Mouse (Mus musculus) myocyte (in vitro differentiated cells): ENCODE measurements around the gene Guca1a. TPM values are rescaled to one million over a fixed set of nuclear protein-coding genes. Genes with fewer than 3 reads are reported as not detected.

Experiments used
- H3K27me3 ChIP-seq: one replicate; pipeline ENCODE4 v1.6.1; 2011; ENCODE audit not compliant: control insufficient read depth, insufficient read depth, insufficient read length
- H3K36me3 ChIP-seq: one replicate; pipeline ENCODE4 v1.6.1; 2011; ENCODE audit not compliant: control insufficient read depth, insufficient read depth
- H3K4me2 ChIP-seq: one replicate; pipeline ENCODE4 v1.6.1; 2011; ENCODE audit warnings: low read depth, control low read depth
- H3K4me3 ChIP-seq: one replicate; pipeline ENCODE4 v1.5.1; 2011; ENCODE audit warnings: mild to moderate bottlenecking, control low read depth, moderate library complexity
- H3K79me2 ChIP-seq: one replicate; pipeline ENCODE4 v1.6.1; 2011; ENCODE audit not compliant: control insufficient read depth, insufficient read depth
- H3ac ChIP-seq: one replicate; pipeline ENCODE4 v1.6.1; 2011; ENCODE audit not compliant: control insufficient read depth, insufficient read length
- CEBPB ChIP-seq: IDR thresholded peaks from 2 replicates; pipeline ENCODE4 v1.6.1; 2011; ENCODE audit warnings: mild to moderate bottlenecking, moderate library complexity; ENCODE audit not compliant: poor library complexity, insufficient read depth, severe bottlenecking
- E2F4 ChIP-seq: IDR thresholded peaks from one replicate; pipeline ENCODE4 v1.6.1; 2011; ENCODE audit warnings: mild to moderate bottlenecking, control low read depth, moderate library complexity; ENCODE audit not compliant: insufficient read depth
- MAX ChIP-seq: IDR thresholded peaks from one replicate; pipeline ENCODE4 v1.6.1; 2011; ENCODE audit warnings: low read depth, mild to moderate bottlenecking, control low read depth
- MYOD1 ChIP-seq, 3 experiments: IDR thresholded peaks; one replicate each; pipeline ENCODE4 v1.6.1; 2011; ENCODE audit warnings: control low read depth in 2 of 3, low read depth in 2 of 3, mild to moderate bottlenecking in 2 of 3, moderate library complexity in 1 of 3; ENCODE audit not compliant: insufficient read length in 2 of 3, control insufficient read depth in 1 of 3
- MYOG ChIP-seq, 3 experiments: IDR thresholded peaks; one replicate each; pipeline ENCODE4 v1.6.1; 2011; ENCODE audit warnings: control low read depth in 2 of 3, low read depth in 2 of 3, mild to moderate bottlenecking in 2 of 3; ENCODE audit not compliant: insufficient read length in 2 of 3, control insufficient read depth in 1 of 3, insufficient read depth in 1 of 3
- POLR2A ChIP-seq: IDR thresholded peaks from one replicate; pipeline ENCODE4 v1.6.1; 2011; ENCODE audit warnings: low read depth, mild to moderate bottlenecking, control low read depth, moderate library complexity; ENCODE audit not compliant: insufficient read length
- POLR2AphosphoS2 ChIP-seq: IDR thresholded peaks from one replicate; pipeline ENCODE4 v1.6.1; 2011; ENCODE audit warnings: low read depth, control low read depth; ENCODE audit not compliant: insufficient read length
- REST ChIP-seq: IDR thresholded peaks from one replicate; pipeline ENCODE4 v1.6.1; 2011; ENCODE audit warnings: mild to moderate bottlenecking, control low read depth, moderate library complexity; ENCODE audit not compliant: insufficient read depth, insufficient read length
- SRF ChIP-seq: IDR thresholded peaks from one replicate; pipeline ENCODE4 v1.6.1; 2011; ENCODE audit warnings: low read depth; ENCODE audit not compliant: control insufficient read depth, insufficient read length
- TCF12 ChIP-seq: IDR thresholded peaks from one replicate; pipeline ENCODE4 v1.6.1; 2011; ENCODE audit warnings: mild to moderate bottlenecking, control low read depth; ENCODE audit not compliant: poor library complexity, insufficient read depth, severe bottlenecking
- TCF3 ChIP-seq: IDR thresholded peaks from one replicate; pipeline ENCODE4 v1.6.1; 2011; ENCODE audit warnings: low read depth, control low read depth; ENCODE audit not compliant: insufficient read length
- USF1 ChIP-seq: IDR thresholded peaks from one replicate; pipeline ENCODE4 v1.6.1; 2011; ENCODE audit warnings: low read depth, mild to moderate bottlenecking, control low read depth, moderate library complexity
- polyA plus RNA-seq: library from polyadenylated mRNA; unstranded; fragments of >200 nt; fragmentation: generic; extraction: Trizol; gene quantifications from one replicate; pipeline ENCODE4 v1.2.1, GENCODE M21; 2012; ENCODE audit warnings: missing spikeins

Gene Guca1a
- polyA plus RNA-seq, 1 experiment, result 1.2 TPM

- Histone ChIP-seq H3K4me3 (no peak overlapping the region), H3K79me2 (no peaks in the 10 kb centered on the region), H3K36me3 (no peaks in the 10 kb centered on the region), H3ac (no peak overlapping the region), H3K27me3 (peaks cover 25% of the 10 kb centered on the region), H3K4me2 (no peak overlapping the region)
- TF ChIP-seq SRF, result no peak
- no peak for TF ChIP-seq E2F4
- TF ChIP-seq USF1, result no peak
- no peak for TF ChIP-seq CEBPB
- TF ChIP-seq TCF12, result no peak
- no peak for TF ChIP-seq MAX
- TF ChIP-seq MYOG (IDR thresholded peaks at IDR 0.05; ENCODE audit: control insufficient read depth in 1 of 3, insufficient read depth in 1 of 3, insufficient read length in 2 of 3, low read depth in 2 of 3), result no peak
Observed at GRCm38 (mm10) chr17:47440359-47440890, 40.0 kb upstream of the Guca1a start.

GRCm38 (mm10) chr17:47439396-47440028 is 39.1 kb upstream of the Guca1a start:
- TF ChIP-seq TCF3, result no peak
- no peak for TF ChIP-seq MAX
- TF ChIP-seq POLR2A, result no peak
- no peak for TF ChIP-seq MYOG (IDR thresholded peaks at IDR 0.05; ENCODE audit: control insufficient read depth in 1 of 3, insufficient read depth in 1 of 3, insufficient read length in 2 of 3, low read depth in 2 of 3)
- no peak for TF ChIP-seq MYOD1 (IDR thresholded peaks at IDR 0.05; ENCODE audit: control insufficient read depth in 1 of 3, insufficient read length in 2 of 3, low read depth in 2 of 3)
- TF ChIP-seq TCF12, result no peak
- TF ChIP-seq SRF, result no peak
- no peak for TF ChIP-seq E2F4
- H3K27me3 ChIP-seq, result peaks cover 25% of the 10 kb centered on the region
- H3K36me3 ChIP-seq, result no peaks in the 10 kb centered on the region
- H3K4me2 ChIP-seq, result no peak overlapping the region
- H3K79me2 ChIP-seq, result no peaks in the 10 kb centered on the region
- no peak overlapping the region for H3ac ChIP-seq
- H3K4me3 ChIP-seq, result no peak overlapping the region

- TF ChIP-seq REST (no peak), SRF (no peak), MYOD1 (IDR thresholded peaks at IDR 0.05; ENCODE audit: control insufficient read depth in 1 of 3, insufficient read length in 2 of 3, low read depth in 2 of 3) (no peak), MYOG (IDR thresholded peaks at IDR 0.05; ENCODE audit: control insufficient read depth in 1 of 3, insufficient read depth in 1 of 3, insufficient read length in 2 of 3, low read depth in 2 of 3) (no peak), POLR2AphosphoS2 (no peak), MAX (no peak), TCF12 (no peak), CEBPB (no peak), POLR2A (no peak), E2F4 (no peak), TCF3 (no peak), USF1 (no peak)
- Histone ChIP-seq H3K79me2 (no peaks in the 10 kb centered on the region), H3K4me3 (no peak overlapping the region), H3K36me3 (no peaks in the 10 kb centered on the region), H3K27me3 (peaks cover 25% of the 10 kb centered on the region), H3ac (no peak overlapping the region), H3K4me2 (no peak overlapping the region)
Observed at GRCm38 (mm10) chr17:47438611-47439010, 38.2 kb upstream of the Guca1a start.

GRCm38 (mm10) chr17:47436907-47437547 is 36.6 kb upstream of the Guca1a start, which contains the start of gene 1700001C19Rik:
1700001C19Rik (minus strand) TSS chr17:47437376.
- TF ChIP-seq POLR2A (no peak), TCF3 (no peak), MYOG (IDR thresholded peaks at IDR 0.05; ENCODE audit: control insufficient read depth in 1 of 3, insufficient read depth in 1 of 3, insufficient read length in 2 of 3, low read depth in 2 of 3) (no peak), CEBPB (no peak), USF1 (no peak), MYOD1 (IDR thresholded peaks at IDR 0.05; ENCODE audit: control insufficient read depth in 1 of 3, insufficient read length in 2 of 3, low read depth in 2 of 3) (no peak), REST (no peak), POLR2AphosphoS2 (no peak), SRF (no peak), MAX (no peak), E2F4 (no peak), TCF12 (no peak)
- H3K79me2 ChIP-seq, result no peaks in the 10 kb centered on the region
- H3K4me3 ChIP-seq, result no peak within 1 kb of the TSS
- peak within 1 kb of the TSS; percentile 34 for H3K4me2 ChIP-seq
- no peaks in the 10 kb centered on the region for H3K36me3 ChIP-seq
- H3K27me3 ChIP-seq, result peaks cover 30% of the 10 kb centered on the region
- H3ac ChIP-seq, result no peak within 1 kb of the TSS
